Mouse (Mus musculus) right cerebral cortex, postnatal 14 days (tissue): Measurements from ENCODE around the gene Pde10a.
A peak's percentile ranks its signal among the peaks of the same experiment; 100 is the strongest.

Experiments used
- DNase-seq: peaks from one replicate; pipeline ENCODE4 v3.0.0; 2022

The Pde10a gene

GRCm38 (mm10) chr17:8592427-8593277 lies 67.5 kb downstream of the Pde10a start:
- peak; percentile 79 for DNase-seq

DNA sequence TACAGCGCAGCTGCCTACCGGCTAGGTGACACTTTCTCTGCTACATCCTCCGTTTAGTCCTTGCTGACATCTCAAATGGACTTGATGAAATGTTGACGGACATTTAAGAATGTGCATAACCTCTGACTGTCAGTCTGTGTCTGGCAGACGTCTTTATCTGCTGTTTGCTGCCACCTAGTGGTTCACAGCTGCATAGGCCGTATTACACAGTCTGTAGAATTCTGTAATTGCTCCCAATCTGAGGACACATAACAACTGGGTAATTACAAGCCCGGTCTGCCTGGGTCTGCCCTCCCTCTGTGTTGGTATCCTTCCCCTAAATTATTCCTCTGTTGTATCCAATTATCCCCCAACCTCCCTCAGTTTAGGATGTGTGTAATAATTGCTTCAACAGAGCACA lies 72.6 kb downstream of the Pde10a start:
- DNase-seq, result peak; percentile 70

DNA sequence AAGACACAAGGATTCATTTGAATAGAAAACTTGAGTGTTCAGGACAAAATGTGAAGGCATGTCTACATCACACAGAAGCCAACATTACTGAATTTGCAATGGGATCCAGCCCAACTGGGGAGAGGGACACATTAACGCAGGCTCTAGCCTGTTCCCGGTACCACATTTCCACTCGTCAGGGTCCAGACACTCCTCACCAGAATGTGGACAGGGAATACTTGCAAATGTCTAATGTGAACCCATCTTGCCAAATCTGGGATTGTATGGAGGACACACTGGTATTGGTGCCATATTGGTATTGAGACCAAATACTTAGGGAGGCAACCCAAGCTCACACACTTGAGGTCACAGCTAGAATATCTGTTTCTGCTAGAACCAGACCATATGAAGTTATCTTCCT lies 77.8 kb downstream of the Pde10a start:
- no peak for DNase-seq

GRCm38 (mm10) chr17:8605921-8606320 lies 80.7 kb downstream of the Pde10a start:
- no peak for DNase-seq

GRCm38 (mm10) chr17:8606695-8607094 lies 81.5 kb downstream of the Pde10a start:
- no peak for DNase-seq

GRCm38 (mm10) chr17:8611916-8612315 lies 86.7 kb downstream of the Pde10a start:
- DNase-seq, result no peak

GRCm38 (mm10) chr17:8613882-8614551 lies 88.8 kb downstream of the Pde10a start:
- peak; percentile 82 for DNase-seq

GRCm38 (mm10) chr17:8620346-8620745 lies 95.2 kb downstream of the Pde10a start:
- no peak for DNase-seq

DNA sequence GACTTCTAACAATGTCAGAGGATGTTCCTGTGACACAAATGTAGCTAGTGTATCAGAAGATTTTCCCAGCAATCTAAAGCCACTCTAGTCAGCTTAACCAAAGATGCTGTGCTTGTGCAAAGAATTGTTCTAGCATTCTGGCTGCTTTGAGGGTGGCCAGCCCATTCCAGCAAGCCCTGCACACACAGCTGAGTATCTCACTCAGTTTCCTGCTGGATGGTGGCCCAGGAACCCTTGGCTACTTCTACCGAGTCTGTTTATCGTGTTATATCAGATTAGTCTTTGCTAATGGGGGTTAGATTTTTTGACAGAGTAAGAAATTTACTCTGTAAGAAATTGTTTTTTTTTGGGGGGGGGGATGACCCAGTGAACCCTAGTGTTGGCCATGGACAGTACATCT lies 95.9 kb downstream of the Pde10a start:
- no peak for DNase-seq

DNA sequence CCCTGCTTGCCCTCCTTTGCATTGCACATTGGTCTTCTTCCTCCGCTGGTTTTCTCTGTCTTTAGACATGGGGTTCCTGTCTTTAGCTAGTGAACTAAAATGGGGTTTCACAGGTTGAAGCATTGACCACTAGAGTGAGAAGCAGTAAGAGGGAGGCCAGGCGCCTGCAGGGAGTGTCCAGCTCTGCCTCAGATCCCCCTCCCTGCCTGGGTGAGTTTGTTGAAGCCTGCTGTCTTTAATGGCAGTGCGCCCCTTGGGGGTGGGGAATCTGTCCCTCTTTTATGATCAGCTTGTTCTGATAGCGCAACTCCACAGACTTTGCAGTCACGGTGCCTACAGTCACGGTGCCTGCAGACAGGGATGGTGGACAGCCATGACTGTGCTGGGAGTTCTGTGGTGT lies 96.7 kb downstream of the Pde10a start:
- DNase-seq, result no peak

DNA sequence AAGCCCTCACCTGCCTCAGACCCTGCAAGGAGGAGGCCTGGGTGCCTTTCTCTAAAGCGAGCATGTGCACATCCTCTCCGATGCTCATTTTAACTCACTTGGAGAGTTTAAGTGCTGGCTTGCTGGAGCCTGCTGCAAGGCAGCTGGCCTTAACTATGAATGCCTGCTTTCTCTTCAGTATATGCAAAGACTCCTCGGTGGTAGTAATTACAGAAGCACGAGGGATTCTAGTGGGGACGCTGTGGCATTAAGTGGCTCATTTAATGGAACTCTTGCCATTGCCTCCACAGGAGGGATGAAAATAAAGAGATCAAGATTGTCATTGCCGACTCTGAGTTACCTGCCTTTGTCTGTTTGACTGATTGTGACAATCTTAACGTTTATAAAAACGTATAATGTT lies 101.2 kb downstream of the Pde10a start:
- no peak for DNase-seq

- no peak for DNase-seq
Observed at GRCm38 (mm10) chr17:8631701-8632100, 106.5 kb downstream of the Pde10a start.

- no peak for DNase-seq
Observed at GRCm38 (mm10) chr17:8633596-8633995, 108.4 kb downstream of the Pde10a start.

- no peak for DNase-seq
Observed at GRCm38 (mm10) chr17:8634476-8634875, 109.3 kb downstream of the Pde10a start.

GRCm38 (mm10) chr17:8636231-8636630 lies 111.1 kb downstream of the Pde10a start:
- no peak for DNase-seq

GRCm38 (mm10) chr17:8636691-8637090 lies 111.5 kb downstream of the Pde10a start:
- no peak for DNase-seq

- no peak for DNase-seq
Observed at GRCm38 (mm10) chr17:8637181-8637580, 112.0 kb downstream of the Pde10a start.

DNA sequence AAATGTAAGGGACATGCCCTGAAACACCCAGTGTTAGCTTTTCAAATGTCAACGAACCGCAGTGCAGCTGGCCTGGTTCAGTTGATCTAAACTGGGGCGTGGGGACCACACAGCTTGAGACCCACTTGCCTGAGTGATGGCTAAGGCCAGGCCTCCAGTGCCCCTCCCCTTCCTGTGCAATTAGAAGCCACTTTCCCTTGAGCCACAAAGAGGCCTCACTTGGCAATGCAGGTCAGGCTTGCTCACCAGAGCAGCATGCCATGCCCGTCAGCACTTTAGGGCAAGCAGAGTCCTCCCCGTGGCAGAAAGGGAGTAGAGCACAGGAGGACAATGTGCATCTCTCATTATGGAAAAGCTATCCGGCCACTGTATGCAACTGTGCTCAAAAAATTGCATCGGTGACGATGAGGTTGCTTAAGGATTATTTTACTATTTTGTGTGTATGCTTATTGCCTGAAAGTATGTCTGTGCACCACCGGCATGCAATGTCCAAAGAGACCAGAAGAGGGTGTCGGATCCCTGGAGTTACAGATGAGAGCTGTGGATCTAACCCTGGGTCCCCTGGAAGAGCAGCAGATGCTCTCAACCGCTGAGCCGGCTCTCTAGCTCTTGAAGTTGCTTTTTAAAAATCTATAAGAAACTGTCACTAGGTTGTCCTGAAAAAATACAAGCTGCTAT lies 114.7 kb downstream of the Pde10a start:
- no peak for DNase-seq

DNA sequence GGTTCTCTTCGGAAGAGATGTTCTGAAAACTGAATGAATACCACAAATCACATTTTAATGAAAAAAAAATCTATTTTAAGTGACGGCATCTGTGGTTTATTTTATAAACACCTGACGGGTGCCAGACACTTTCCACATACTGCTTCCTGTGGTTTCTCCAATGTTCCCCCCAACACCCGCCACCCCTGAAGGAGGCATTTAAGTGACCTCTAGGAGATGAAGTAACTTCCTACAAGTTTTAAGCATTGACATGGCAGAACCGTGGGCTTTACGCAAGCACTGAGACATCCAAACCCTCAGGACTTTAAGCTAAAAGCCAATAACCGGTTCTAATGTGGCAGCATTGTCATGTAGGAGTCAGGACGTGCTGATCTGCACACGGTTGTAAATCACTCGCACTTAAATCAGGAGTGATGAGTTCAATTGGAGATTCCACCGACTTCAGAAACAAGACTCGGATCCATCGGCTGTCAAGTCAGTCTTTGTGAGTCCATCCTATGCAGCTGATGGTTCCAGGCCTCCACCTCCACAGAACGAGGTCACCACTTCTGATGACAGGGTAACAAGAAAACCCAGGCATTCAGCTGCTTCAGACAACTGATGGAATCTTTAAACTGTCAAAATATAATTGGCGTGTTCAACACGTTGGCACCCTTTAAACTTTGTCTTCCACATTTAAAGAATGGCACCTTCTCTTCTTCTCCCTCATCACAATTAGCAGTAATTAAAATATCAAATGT lies 115.7 kb downstream of the Pde10a start:
- DNase-seq, result no peak

GRCm38 (mm10) chr17:8641491-8641890 lies 116.3 kb downstream of the Pde10a start:
- no peak for DNase-seq

DNA sequence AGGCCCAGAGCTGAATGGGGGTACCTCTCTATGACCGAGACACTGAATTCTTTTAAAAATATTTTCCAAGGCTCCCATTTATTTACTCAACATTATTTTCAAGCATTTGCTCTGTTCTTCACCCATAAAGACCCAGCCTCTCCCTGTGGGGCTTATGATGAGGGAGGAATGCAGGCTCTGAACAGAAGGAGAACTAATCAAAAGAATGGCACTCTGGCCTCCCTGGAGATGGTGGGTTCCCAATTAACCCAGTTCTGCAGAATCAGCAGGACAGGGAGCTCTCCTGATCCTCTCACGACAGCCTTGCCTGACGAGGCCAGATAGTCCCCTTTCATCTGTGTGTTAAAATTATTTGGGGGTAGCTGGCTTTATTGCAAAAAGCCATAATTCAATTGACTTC lies 117.2 kb downstream of the Pde10a start:
- no peak for DNase-seq

GRCm38 (mm10) chr17:8647372-8647871 lies 122.2 kb downstream of the Pde10a start:
- no peak for DNase-seq

- no peak for DNase-seq
Observed at GRCm38 (mm10) chr17:8648310-8648709, 123.1 kb downstream of the Pde10a start.
